Mouse (Mus musculus) left cerebral cortex, adult 18-20 months (tissue): ENCODE data around the gene Fam32a. TPM values are rescaled to one million over a fixed set of nuclear protein-coding genes. Genes with fewer than 3 reads are reported as not detected.

ENCODE experiments used
- DNase-seq, 2 experiments: peaks; one replicate each; pipeline ENCODE4 v3.0.0; 2021 to 2022; ENCODE audit warnings: low spot score in 2 of 2, mixed read lengths in 1 of 2
- total RNA-seq, 2 experiments: library from RNA; stranded (reverse); gene quantifications; 2 replicates each; pipeline ENCODE4 v1.2.3; 2021

Gene Fam32a
- total RNA-seq, 2 experiments from 2014 or later: 57.9 to 58.0 TPM

DNA sequence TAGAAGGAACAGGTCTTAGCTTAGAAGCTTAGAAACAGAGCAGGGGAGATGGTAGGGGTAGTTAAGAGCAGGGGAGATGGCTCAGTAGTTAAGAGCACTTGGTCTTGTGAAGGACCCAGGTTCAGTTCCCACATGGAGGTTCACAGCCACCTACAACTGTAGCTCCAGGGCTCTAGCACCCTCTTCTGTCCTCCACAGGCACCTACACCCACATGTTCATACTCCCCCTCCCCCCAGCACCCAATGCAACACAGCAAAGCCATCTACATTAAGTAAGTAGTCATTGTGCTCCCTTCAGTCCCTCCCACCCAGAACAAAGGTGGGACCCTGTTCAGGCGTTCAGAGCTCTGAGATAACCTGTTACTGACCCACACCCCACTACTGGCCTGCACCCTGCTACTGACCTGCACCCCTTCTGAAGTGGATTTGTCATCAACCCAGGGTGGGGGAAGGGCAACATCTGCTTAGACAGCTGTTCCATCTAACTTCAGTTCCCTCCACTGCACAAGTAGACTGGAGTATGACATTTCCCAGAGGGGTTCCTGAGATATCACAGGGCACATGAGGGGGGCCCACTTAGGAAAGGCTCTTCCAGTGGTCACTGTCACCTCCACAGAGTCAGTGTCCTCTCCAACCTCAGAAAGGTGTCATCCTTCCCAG is 53.7 kb downstream of the Fam32a start:
- DNase-seq: no peak

DNA sequence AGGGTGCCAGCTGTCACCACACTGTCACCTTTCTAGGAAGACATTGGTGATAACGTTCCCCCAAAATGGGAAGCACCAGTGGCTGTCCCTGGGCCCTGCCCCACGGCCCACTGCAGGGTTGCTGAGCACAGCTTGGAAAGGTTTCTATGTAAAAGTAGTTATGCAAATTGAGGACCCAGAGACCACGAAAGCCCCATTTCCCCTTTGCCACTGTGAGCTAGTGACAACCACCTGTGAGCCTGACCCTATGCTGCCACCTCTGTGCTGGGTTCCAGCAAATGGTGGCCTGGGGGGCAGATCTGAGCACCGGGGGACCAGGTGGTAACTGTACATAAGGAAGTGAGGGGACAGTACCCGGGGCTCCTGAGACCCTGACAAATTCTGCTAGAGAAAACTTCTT is 54.3 kb downstream of the Fam32a start:
- no peak for DNase-seq

Other genes starting within 250 kb of the Fam32a start
- gene Cyp4f18, start 210.1 kb upstream of the Fam32a start, total RNA-seq: not detected
- not detected for gene Olfr372, start 178.5 kb upstream of the Fam32a start, total RNA-seq
- gene Olfr373, start 136.6 kb upstream of the Fam32a start, total RNA-seq: not detected
- gene Olfr374, start 112.7 kb upstream of the Fam32a start, total RNA-seq: not detected
- 10 to 100 TPM; 22.7 to 31.6 TPM for gene Tpm4, start 84.8 kb upstream of the Fam32a start, total RNA-seq
- gene Rab8a, start 58.5 kb upstream of the Fam32a start, total RNA-seq: 10 to 100 TPM; 27.8 to 39.9 TPM
- not detected for gene Hsh2d, start 30.1 kb upstream of the Fam32a start, total RNA-seq
- not detected for gene Cib3, start 6.9 kb upstream of the Fam32a start, total RNA-seq
- gene Gm11034, start 6.1 kb upstream of the Fam32a start, total RNA-seq: not detected
- 10 to 100 TPM; 80.1 to 80.6 TPM for gene Ap1m1, start 20.3 kb downstream of the Fam32a start, total RNA-seq
- 1 to 10 TPM; 2.8 to 4.2 TPM for gene Gm10282, start 85.5 kb downstream of the Fam32a start, total RNA-seq
- 10 to 100 TPM; 15.2 to 23.6 TPM for gene Klf2, start 99.3 kb downstream of the Fam32a start, total RNA-seq
- 10 to 100 TPM; 62.2 to 63.4 TPM for gene Eps15l1, start 201.7 kb downstream of the Fam32a start, total RNA-seq
- 1 to 10 TPM; 1.0 to 1.1 TPM for gene Calr3, start 224.1 kb downstream of the Fam32a start, total RNA-seq
- 1 to 10 TPM; 9.2 to 9.5 TPM for gene 1700030K09Rik, start 224.2 kb downstream of the Fam32a start, total RNA-seq